Mouse (Mus musculus) adrenal gland, adult 18-20 months (tissue): Measurements from ENCODE around the gene Olfr125. TPM values are rescaled to one million over a fixed set of nuclear protein-coding genes. Genes with fewer than 3 reads are reported as not detected.

Experiments used
- DNase-seq, 2 experiments: peaks; one replicate each; pipeline ENCODE4 v3.0.0; 2021 to 2022; ENCODE audit warnings: low spot score in 2 of 2
- long read RNA-seq, 2 experiments: library from polyadenylated mRNA; stranded (forward); transcript quantifications; one replicate each; pipeline ENCODE4 v2.0.0; 2021
- total RNA-seq, 2 experiments: library from RNA; stranded (reverse); gene quantifications; 1 replicate in 1 of 2; 2 replicates in 1 of 2; pipeline ENCODE4 v1.2.3; 2021

The Olfr125 gene
- total RNA-seq = not detected
- long read RNA-seq, experiment 1 = 0 reads
- long read RNA-seq, experiment 2 = 0 reads

DNA sequence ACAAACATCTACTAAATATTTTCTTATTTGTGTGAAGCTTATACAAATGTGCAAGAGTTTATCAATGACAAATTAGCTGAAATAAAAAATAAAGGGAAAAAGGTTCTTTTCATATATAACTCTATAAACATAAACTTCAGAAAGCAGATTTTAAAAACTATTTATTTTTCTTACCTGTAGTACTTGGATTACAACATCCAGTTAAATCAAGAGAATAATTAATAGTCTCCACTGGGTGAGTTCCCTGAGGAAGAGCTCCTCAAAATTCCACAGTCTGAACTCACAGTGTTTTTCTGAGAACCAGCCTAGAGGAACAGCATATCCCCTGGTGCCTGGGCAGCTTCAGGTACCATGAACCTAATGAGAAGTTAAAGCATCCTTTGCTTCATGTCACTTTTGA, at the start of gene Olfr125:
Gene Olfr125 (plus strand): TSS at position 301 of the 400 bp plus-strand sequence.
- DNase-seq = no peak

DNA sequence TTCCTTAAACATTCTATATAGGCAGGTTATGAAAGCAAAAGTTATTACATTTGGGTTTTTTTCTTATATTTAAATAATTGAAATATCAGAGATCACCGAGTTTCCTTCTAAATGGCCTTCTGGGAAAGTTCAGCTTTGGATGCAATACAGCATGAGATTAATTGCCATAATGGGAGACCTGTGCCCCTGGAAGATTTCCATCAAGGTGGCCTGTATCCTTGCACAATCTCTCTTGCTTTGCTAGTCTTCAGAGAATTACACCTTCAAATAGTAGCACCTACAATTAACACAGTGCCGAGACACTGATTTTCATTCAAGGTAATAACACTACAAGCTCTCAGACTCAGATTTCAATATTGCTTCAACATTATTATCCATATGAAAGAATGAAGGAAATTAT, 39.5 kb upstream of the Olfr125 start, which contains the start of gene Olfr123:
Gene Olfr123 (plus strand): TSS at position 301 of the 400 bp plus-strand sequence.
- no peak for DNase-seq

GRCm38 (mm10) chr17:37799588-37799987, 33.2 kb upstream of the Olfr125 start, which contains the start of gene Olfr124:
Gene Olfr124 (plus strand): TSS chr17:37799888.
- DNase-seq = no peak

- DNase-seq = no peak
These were observed 14.4 kb downstream of the Olfr125 start, which contains the start of gene Olfr126 for GRCm38 (mm10) chr17:37847183-37847582. Gene Olfr126 (plus strand): TSS chr17:37847483.

DNA sequence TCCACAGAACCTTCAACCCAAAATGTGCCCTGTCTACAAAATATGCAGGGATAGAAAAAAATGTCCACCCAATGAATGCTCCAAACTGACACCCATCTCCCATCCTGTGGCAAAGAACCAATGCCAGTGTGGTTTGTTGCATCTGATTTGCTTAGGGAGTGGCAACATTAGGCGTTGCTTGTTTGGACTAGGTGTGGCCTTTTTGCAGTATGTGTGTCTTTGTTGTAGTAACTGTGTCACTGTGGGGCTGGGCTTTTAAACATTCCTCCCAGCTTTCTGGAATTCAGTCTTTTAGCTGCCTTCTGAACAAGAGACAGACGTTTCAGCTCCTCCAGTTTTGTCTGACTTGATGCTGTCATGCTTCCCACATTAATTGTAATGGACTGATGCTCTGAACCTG, 31.2 kb downstream of the Olfr125 start:
- DNase-seq = no peak

DNA sequence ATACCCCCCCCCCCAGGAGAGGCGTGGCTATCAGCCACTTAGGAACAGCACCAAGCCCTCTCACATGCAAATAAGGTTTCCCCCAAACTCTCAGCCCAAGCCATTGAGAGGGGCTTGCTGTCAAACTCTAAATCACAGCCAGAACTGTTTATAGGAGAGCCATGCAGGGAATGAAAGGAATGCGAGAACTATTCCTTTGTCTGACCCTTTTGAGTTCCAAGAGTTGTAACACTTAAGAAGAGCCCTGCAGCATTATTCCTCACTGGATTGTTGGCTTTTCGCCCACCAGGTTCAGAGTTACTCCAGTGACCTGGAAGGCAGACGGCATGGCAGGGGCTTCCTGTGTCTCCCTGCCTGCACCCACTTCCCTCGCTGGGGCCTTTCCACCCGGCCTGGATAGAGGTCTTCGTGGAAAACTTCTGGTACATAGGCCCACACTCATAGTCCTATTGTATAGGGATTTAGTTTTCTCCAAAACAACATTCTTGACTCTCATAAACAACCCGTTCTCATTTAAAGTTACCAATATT, 37.0 kb downstream of the Olfr125 start:
- no peak for DNase-seq

GRCm38 (mm10) chr17:37873830-37874229, 41.1 kb downstream of the Olfr125 start:
- DNase-seq = no peak

Other genes with a start within 250 kb of the Olfr125 start
- not detected for gene Olfr114, start 240.2 kb upstream of the Olfr125 start, total RNA-seq
- not detected for gene Olfr115, start 205.8 kb upstream of the Olfr125 start, total RNA-seq
- not detected for gene Olfr116, start 205.8 kb upstream of the Olfr125 start, total RNA-seq
- gene Olfr117, start 169.2 kb upstream of the Olfr125 start, total RNA-seq = not detected
- gene Olfr118, start 166.0 kb upstream of the Olfr125 start, total RNA-seq = not detected
- not detected for gene Olfr119, start 136.4 kb upstream of the Olfr125 start, total RNA-seq
- gene Olfr120, start 111.1 kb upstream of the Olfr125 start, total RNA-seq = not detected
- gene Olfr121, start 84.1 kb upstream of the Olfr125 start, total RNA-seq = not detected
- gene Olfr122, start 64.3 kb upstream of the Olfr125 start, total RNA-seq = not detected
- not detected for gene Olfr123, start 39.4 kb upstream of the Olfr125 start, total RNA-seq
- not detected for gene Olfr124, start 33.1 kb upstream of the Olfr125 start, total RNA-seq
- not detected for gene Olfr126, start 14.5 kb downstream of the Olfr125 start, total RNA-seq
- not detected for gene Olfr127, start 67.5 kb downstream of the Olfr125 start, total RNA-seq
- gene Olfr128, start 87.6 kb downstream of the Olfr125 start, total RNA-seq = not detected
- not detected for gene Olfr761, start 120.1 kb downstream of the Olfr125 start, total RNA-seq
- gene Olfr129, start 227.1 kb downstream of the Olfr125 start, total RNA-seq = not detected
- gene Olfr130, start 231.0 kb downstream of the Olfr125 start, total RNA-seq = not detected